Mouse (Mus musculus): ENCODE results near the gene Pdcd5.

Pdcd5 gene

DNA sequence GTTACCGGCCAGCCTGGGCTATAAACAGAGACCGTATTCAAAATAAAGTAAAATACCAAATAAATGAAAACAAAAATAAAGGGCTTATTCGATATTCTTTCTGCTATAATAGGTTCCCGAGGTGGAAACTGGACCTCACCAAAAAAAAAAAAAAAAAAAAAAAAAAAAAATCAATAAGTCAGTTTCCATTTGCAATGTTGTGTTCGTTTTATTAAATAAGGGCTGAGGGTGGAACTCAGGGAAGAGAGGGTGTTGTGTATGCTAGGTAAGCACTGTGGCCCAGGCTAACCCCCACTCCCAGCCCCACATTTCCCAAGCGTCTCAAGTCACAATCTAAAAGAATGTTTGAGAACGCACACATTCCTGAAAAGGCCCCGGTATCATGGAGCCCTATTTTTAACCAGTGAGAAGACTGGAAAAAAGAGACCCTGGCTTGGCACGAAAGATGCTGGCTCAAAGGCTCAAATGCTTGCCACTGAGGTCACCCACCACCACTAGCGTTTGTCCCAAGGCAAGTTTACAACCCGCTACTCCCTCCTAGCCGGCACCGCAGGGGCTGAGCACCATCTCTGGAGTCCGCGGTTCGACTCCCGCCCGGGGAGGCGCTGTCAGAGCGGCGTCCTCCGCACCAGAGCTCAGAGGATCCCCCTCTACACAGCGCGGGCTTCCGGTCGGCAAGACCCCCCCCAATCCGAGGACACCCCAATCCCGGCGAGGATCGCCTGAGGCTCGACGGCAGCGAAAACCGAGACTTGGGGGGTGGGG, 822 bp downstream of the Pdcd5 start:
- peak; percentile 51 to 55 for DNase-seq

DNA sequence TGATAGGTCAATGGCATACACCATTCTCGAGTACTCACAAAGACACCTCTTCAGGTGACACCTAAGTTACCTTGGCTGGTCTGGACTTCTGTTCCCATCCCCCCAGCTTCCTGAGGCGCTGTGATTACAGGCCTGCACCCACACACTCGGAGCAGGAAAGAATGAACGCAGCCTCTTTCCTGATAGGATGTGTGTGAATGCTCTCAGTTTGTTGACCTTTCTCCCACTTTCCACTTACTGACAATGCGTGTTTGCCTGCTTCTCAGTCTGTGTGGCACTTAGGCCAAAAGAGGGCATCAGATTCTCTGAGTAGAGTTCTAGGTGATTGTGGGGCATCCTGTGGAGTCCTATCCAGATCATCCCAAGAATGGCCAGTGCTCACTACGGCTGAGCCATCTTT, 7.2 kb downstream of the Pdcd5 start:
- DNase-seq, result no peak

DNA sequence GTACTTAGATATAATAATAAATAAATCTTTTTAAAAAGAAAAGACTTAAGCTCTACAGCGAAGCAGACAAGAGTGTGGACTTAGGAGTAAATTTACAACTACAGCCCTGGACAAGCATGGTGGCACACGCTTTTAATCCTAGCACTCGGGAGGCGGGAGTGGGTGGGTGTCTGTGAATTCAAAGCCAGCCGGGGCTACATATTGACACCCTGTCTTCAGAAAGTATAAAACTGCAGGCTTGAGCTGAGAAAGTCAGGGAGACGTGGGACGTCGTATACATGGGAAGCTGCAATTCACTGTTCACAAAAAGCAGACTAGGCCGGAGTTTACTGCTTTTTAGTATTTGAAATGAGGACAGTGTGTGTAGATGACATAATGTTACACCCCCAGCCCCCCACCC, 10.4 kb downstream of the Pdcd5 start:
- DNase-seq, result no peak

DNA sequence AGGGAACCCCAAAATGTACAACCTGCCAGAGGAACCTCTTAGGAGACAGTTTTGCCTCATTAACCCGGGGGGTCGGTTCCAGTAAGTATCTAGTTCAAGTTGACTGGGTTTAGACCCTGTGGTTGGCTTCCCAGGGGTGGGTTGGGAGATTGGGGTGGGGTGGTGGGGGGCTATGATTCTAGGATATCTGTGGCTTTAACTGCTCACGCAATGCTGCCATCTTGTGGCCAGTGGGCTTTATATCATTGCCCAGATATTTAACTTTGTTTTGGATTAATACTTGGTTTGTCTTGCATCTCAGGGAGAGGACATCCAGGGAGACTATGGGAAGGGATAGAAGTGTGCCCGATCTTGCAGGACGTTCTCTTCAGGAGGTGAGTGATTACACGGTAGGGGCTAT, 11.1 kb downstream of the Pdcd5 start:
- peak; percentile 70 for DNase-seq

DNA sequence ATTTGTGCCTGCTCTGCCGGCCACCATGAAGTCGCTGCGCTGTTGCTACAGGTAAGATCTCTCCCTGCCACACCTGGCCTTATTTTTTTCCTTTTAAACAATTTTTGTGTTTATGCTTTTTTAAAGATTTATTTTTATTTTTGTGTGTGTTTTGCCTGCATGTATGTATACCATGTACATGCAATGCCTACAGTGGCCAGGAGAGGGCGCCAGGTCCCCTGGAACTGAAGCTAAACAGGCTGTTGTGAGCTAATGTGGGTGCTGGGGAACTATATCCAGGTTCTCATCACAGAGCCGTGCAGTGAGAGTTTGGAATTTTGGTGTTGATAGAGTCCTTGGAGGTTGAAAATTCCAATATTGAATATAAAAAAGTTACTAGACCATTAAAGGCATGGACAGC, 18.8 kb downstream of the Pdcd5 start:
- peak; percentile 47 to 65 for DNase-seq

DNA sequence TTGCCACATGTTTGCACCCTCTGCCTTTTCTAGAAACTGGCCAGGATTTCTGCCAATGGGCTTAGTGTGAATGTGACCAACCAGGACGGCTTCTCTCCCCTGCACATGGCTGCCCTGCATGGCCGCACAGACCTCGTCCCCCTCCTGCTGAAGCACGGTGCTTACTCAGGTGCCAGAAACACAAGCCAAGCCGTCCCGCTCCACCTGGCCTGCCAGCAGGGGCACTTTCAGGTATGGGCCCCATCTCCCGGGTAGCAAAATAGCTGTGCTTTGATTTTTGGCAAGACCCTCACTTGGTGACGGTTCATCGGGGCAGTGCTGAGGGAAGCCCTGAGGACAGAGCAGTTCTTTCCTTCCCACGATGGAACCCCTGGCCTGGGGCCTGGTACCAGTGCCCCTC, 19.9 kb downstream of the Pdcd5 start:
- peak in 1 of 2 experiments; percentile 26 for DNase-seq

DNA sequence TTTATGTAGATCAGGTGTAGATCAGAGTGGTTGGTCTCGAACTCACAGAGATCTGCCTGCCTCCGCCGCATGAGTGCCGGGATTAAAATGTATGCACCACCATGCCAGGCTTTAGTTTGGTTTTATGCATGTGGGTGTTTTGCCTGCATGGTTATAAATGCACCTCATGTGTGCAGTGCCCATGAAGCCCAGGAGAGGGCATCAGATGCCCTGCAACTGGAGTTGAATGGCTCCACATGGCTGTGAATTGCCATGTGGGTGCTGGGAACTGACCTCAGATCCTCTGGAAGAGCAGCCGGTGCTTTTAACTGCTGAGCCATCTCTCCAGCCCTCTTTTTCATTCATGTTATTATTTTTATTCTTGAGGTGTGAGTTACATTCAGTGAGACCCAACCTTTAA, 21.3 kb downstream of the Pdcd5 start:
- no peak for DNase-seq

DNA sequence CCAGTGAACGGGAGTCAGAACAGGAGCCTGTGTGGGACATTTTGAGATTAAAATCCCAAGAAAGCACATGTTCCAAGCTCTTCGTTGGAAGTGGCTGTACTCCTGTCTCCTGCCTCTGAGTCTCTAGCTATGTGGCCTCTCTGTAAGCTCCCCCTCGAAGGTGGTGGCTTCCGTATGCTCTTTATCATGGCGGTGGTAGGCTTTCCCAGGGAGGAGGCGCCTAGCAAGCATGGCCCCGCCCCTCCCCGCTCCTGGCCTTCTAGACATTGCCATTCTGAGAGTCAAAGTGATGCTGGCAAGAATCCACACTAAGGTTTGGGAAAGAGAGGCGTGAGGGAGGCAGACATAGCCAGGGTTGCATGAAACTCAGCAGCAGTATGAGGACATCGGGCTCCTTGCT, 24.7 kb downstream of the Pdcd5 start:
- no peak for DNase-seq

DNA sequence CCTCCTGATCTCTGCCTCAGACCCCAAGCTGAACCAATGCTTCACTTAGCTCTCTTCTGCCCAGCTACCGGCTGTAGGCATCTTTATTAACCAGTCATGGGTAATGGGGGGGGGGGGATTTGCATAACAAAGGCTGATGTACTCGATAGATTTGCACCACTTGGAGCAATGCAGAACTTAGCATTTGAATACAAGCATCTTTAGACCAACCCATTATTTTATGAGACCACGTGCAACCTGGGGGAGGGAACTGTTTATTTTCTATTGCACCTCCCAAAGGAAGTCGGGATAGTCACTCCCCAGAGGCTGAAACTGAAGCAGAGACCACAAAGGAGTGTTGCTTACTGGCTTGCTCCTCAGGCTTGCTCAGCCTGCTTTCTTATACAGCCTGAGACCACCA, 29.8 kb downstream of the Pdcd5 start:
- no peak for DNase-seq

DNA sequence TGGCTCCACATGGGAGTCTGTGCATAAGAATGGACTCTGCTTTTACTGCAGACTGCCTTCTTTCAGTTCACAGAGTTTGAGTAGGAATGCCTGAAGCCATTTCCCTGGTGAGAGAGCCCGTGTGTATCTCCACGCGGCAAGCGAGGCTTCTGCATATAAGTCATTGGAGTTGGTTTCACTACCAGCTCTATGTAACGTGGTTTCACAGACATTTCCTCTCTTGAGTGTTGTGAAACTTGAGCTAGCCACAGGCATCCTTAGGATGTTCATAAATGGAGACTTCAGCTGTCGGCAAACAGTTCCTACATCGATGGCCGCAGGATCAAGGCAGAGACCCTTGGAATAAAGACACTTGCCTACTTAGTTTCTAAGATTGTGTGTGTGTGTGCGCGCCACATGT, 38.1 kb downstream of the Pdcd5 start:
- no peak for DNase-seq

DNA sequence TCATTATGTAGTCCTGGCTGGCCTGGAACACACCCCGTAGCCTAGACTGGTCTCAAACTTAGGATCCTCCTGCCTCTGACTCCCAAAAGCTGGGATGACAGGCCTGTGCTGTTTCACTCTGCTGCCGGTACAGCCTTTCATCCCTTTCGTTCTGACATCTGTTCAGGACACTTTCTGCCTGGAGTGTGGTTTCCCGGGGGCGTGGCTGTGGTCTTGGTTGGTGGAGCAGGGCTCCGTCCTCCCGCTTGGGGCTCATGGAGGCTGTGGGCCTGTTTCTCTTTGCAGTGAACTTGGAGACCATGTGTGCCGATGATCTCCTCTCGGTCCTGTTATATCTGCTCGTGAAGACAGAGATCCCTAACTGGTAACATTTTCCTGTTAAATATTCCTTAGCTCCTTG, 40.5 kb downstream of the Pdcd5 start:
- DNase-seq, result no peak

DNA sequence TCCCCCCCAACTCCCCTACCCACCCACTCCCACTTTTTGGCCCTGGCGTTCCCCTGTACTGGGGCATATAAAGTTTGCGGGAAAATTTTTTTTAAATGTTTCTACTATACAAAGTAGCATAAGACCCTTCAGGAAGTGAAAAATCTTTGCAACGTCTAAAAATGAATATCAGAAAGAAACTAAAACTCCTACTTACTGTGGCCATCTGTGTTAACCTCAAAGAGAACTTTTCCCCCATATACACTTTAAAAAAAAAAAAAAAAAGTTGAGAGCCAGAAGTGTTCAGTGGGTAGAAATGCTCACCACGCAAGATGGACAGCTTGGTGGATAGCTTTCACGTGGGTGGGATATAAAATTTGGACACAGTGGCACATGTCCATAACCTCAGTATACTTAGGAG, 44.6 kb downstream of the Pdcd5 start:
- DNase-seq, result no peak

DNA sequence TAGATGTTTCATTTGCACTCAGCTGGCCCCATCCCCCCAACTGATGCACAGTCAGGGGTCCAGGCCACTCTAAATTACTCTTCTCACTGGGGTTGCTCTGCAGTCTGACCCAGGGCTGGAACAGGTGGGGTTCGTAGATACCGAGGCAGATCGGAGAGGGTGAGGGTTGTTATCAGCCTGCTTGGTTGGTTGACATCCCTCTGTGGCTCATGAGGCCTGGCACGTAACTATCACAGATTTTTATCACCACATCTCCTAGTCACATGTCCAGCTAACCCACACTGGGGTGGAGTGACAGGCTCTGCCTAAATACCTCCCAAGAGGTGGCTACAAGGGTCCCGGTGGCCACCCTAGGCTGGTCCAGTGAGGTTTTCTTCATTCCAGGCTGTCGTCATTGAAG, 46.2 kb downstream of the Pdcd5 start:
- no peak for DNase-seq

DNA sequence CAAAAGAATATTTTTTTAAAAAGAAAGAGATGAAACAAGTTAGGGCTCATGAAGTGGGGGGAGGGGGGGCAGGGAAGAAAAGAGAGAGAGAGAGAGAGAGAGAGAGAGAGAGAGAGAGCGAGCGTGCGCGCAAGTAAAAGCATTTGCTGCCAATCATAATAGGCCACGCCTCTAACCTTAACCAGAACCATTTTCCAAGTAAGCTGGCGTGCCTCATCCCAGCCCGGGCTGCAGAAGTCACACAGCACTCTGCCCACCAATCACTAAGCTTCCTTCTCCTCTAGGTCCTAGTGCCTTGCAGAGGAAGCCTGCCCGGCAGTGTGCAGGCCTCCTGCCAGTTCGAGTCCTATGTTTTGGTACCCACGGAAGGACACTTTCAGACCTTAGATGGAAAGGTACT, 47.3 kb downstream of the Pdcd5 start:
- no peak for DNase-seq

DNA sequence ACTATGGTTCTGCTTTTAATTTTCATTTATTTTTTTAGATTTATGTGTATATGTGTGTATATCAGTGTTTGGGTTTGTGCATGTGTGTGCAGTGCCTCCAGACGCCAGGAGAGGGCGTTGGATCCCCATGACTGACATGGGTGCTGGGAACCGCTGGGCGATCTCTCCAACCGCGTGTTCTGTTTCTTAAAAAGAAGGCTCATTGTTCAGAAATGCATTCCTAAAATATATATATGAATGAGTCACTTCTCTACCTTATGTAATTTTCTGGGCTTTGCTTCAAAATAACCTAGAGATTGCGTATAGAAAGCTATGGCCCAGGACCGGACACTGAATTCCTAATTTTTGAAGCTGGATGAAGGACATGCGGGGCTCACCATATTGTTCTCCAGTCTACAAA, 47.8 kb downstream of the Pdcd5 start:
- DNase-seq, result no peak

DNA sequence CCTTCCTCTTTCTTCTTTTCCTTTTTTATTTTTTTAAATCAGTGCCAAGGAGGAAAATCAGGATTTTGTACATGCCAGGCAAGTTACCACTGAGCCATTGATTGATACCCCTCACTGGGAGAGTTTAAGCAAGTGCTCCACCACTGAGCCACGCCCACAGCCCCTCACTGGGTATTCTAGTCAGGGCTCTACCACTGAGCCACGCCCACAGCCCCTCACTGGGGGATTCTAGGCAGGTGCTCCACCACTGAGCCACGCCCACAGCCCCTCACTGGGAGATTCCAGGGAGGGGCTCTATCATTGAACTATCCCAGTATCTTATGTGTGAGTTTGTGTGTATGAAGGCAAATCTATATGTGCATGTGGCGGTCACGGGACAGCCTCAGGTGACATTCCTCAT, 53.0 kb downstream of the Pdcd5 start:
- no peak for DNase-seq
